Mouse (Mus musculus) heart, postnatal 0 days (tissue): Measurements from ENCODE around the gene Tprgl. TPM values are rescaled to one million over a fixed set of nuclear protein-coding genes. Genes with fewer than 3 reads are reported as not detected.

Experiments
- ATAC-seq: fragments of 200-750 bp; cut with Nextera tagmentation; 2 replicates; pipeline ENCODE4 v1.8.0; 2017; ENCODE audit warnings: low read depth, moderate number of reproducible peaks, moderate library complexity; ENCODE audit not compliant: insufficient read depth
- DNase-seq: peaks from one replicate; pipeline ENCODE4 v3.0.0-alpha.2; 2016; ENCODE audit warnings: low spot score
- H3K27ac ChIP-seq: fragments of 300-500 bp; sonication (generic); 2 replicates; pipeline ENCODE4 v1.5.1; 2014; ENCODE audit warnings: low read depth, mild to moderate bottlenecking
- H3K27me3 ChIP-seq: fragments of 300-500 bp; sonication (generic); 2 replicates; pipeline ENCODE4 v1.6.1; 2014; ENCODE audit warnings: low read length, mixed read lengths; ENCODE audit not compliant: control insufficient read depth, insufficient read depth
- H3K36me3 ChIP-seq: fragments of 300-500 bp; sonication (generic); replicated peaks from 2 replicates; pipeline ENCODE4 v1.6.1; 2014; ENCODE audit warnings: low read length, mixed read lengths; ENCODE audit not compliant: control insufficient read depth, insufficient read depth
- H3K4me1 ChIP-seq: fragments of 300-500 bp; sonication (generic); 2 replicates; pipeline ENCODE4 v1.6.1; 2014; ENCODE audit warnings: antibody characterized with exemption; ENCODE audit not compliant: control insufficient read depth, insufficient read depth
- H3K4me2 ChIP-seq: fragments of 300-500 bp; sonication (generic); 2 replicates; pipeline ENCODE4 v1.6.1; 2014; ENCODE audit warnings: low read depth, mild to moderate bottlenecking, low read length, moderate library complexity
- H3K4me3 ChIP-seq: fragments of 300-500 bp; sonication (generic); 2 replicates; pipeline ENCODE4 v1.5.1; 2014; ENCODE audit warnings: low read depth, low read length
- H3K9ac ChIP-seq: fragments of 300-500 bp; sonication (generic); replicated peaks from 2 replicates; pipeline ENCODE4 v1.6.1; 2014; ENCODE audit warnings: low read depth, low read length, mixed read lengths
- H3K9me3 ChIP-seq: fragments of 300-500 bp; sonication (generic); replicated peaks from 2 replicates; pipeline ENCODE4 v1.6.1; 2016; ENCODE audit warnings: low read length; ENCODE audit not compliant: control insufficient read depth
- CTCF ChIP-seq: IDR thresholded peaks from 2 replicates; pipeline ENCODE4 v1.5.1; 2016; ENCODE audit warnings: antibody characterized with exemption, control low read depth, low read depth
- EP300 ChIP-seq: IDR thresholded peaks from 2 replicates; pipeline ENCODE4 v1.6.1; 2016; ENCODE audit warnings: antibody characterized with exemption, low read depth
- WGBS: fragments of 180-500 bp; shearing (Covaris S2); extraction: QIAGEN DNeasy Blood & Tissue Kit; methylation state at CpG from one replicate; pipeline ENCODE4 v1.1.7; 2014; 5-methylcytosine and 5-hydroxymethylcytosine counted together
- polyA plus RNA-seq: library from polyadenylated mRNA; unstranded; fragments of >200 nt; fragmentation: Nextera tagmentation; extraction: Ambion mirVana; gene quantifications from 2 replicates; pipeline ENCODE4 v1.2.1, GENCODE M21; 2015
- total RNA-seq: library from RNA; depleted of rRNA; stranded (reverse); fragments of >200 nt; gene quantifications from 2 replicates; pipeline ENCODE4 v1.2.3, GENCODE M21; 2014; ENCODE audit warnings: low replicate concordance

The Tprgl gene
- total and polyA plus RNA-seq, 2 experiments from 2014 or later, result 116 to 123 TPM

DNA sequence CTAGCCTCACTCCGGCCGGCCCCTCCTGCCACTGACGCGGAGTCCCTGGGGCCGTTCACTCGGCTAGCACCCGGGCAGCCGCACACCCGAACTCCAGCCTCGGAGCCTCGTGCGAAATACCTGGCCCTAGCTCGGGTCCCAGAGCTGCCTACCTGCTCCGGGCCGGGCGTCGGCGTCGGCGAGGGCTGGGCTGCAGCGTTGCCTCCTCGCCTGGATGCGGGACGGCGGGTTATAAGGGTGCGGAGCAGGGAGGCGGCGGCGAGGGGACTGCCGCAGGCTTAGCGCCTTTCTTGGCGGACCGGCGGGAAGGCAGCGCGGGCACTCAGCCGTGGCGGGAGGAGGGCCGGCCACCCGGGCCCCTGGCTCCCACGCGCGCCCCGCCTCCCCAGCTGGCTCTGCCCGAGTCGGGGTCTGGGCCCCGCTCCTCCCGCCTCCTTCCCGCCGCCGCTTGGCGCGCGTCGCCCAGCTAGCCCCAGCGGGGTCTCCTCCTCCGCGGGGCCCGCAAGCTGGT lies 20.7 kb downstream of the Tprgl start:
- ATAC-seq (no peak), DNase-seq (no peak)
- peaks cover 29% of the 10 kb centered on the region for H3K4me1 ChIP-seq
- peak overlapping the region; percentile 91 for H3K4me2 ChIP-seq
- peak overlapping the region; percentile 47 for H3K9ac ChIP-seq
- no peaks in the 10 kb centered on the region for H3K36me3 ChIP-seq
- H3K27ac ChIP-seq, result no peak overlapping the region
- H3K27me3 ChIP-seq, result peaks cover 67% of the 10 kb centered on the region
- TF ChIP-seq EP300 (no peak), CTCF (no peak)
- WGBS, result under 1% methylated on average over 47 of the region's 59 CpGs
- H3K9me3 ChIP-seq, result no peaks in the 10 kb centered on the region
- peak overlapping the region; percentile 59 for H3K4me3 ChIP-seq

DNA sequence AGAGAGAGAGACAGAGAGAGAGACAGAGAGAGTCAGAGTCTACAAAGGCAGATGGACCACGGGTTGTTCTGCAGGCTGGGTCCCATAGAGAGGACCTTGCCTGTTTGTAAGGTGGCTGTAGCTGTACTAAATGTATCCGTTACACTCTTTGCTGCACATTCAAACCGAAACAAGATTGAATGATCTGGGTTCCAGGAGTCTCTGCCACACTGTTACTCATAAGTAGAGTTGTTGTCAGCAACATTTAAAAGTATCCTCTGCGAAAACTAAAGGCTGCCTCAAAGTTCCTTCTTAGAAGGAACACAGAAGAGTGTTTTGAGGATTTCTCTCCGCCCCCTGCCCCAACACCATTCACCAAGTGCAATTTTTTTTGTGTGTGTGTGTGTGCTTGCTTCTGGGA lies 23.3 kb downstream of the Tprgl start:
- no peak overlapping the region for H3K9ac ChIP-seq
- H3K27ac ChIP-seq, result no peak overlapping the region
- DNase-seq, result no peak
- no peaks in the 10 kb centered on the region for H3K9me3 ChIP-seq
- H3K4me3 ChIP-seq, result no peak overlapping the region
- no peaks in the 10 kb centered on the region for H3K36me3 ChIP-seq
- TF ChIP-seq EP300 (no peak), CTCF (no peak)
- no peak overlapping the region for H3K4me2 ChIP-seq
- peaks cover 21% of the 10 kb centered on the region; the same call in 1 of the 2 replicates for H3K4me1 ChIP-seq
- ATAC-seq, result no peak
- peaks cover 75% of the 10 kb centered on the region for H3K27me3 ChIP-seq
- 48% methylated on average over 5 of the region's 5 CpGs for WGBS

DNA sequence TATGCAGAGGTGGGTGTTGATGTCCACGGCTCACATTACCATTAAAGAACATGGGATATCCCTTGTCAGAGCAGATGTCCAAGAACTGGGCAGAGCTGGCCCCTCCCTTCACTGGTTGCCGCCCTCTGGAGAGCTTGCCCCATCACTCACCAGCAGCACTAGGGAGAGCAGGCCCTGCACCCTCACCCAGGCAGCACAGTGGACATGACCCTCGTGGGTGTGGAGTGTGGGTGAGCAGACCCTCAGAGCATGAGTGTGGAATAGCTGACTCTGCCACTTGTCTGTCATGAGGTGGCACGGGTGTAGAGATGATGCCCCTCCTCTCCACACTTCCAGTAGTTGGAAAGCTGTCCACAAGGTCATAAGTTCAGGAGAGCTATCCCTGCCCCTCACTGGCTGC lies 25.7 kb downstream of the Tprgl start:
- H3K27me3 ChIP-seq, result peaks cover 54% of the 10 kb centered on the region
- no peak for TF ChIP-seq EP300
- TF ChIP-seq CTCF, result no peak
- H3K4me2 ChIP-seq, result no peak overlapping the region
- no peak overlapping the region for H3K9ac ChIP-seq
- no peak overlapping the region for H3K27ac ChIP-seq
- WGBS, result 32% methylated on average over 4 of the region's 4 CpGs
- no peaks in the 10 kb centered on the region for H3K9me3 ChIP-seq
- ATAC-seq (no peak), DNase-seq (no peak)
- H3K4me1 ChIP-seq, result peaks cover 4% of the 10 kb centered on the region; the same call in 1 of the 2 replicates
- H3K36me3 ChIP-seq, result no peaks in the 10 kb centered on the region
- H3K4me3 ChIP-seq, result no peak overlapping the region

DNA sequence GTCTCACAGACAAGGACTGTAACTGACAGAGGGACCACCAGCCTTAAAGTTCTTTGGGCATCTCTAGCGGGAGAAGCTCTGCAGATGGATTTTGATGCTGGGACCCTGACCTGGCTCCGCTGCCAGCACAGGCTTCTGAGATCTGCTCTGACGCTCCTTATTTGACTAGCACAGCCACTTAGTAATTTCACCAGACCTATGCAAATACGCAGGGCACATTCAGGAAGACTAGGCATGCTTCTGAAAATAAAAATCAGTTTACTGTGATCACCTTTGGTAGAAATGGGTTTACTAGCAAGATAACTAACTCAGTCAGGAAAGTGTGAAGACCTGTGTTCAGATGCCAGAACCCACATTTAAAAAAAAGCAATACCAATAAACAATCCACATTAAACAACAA lies 28.6 kb downstream of the Tprgl start:
- Histone ChIP-seq H3K9ac (no peak overlapping the region), H3K27me3 (peaks cover 26% of the 10 kb centered on the region; the same call in 1 of the 2 replicates)

DNA sequence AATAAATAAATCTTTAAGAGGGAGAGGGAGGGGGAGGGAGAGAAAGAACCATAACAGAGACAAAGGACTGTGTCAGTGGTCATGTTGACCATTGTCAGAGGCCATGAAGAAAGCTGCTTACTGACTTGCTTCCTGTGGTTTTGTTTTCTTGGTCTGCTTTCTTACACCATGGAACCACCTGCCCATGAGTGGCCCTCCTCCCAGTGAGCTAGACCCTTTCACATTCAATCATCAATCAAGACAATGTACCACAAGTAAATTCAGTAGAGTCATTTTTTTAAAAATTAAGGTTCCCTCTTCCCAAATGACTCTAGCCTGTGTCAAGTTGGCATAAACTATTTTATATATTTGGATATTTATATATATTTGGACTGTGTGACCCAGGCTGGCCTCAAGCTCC lies 30.5 kb downstream of the Tprgl start:
- Histone ChIP-seq H3K27ac (no peak overlapping the region), H3K9me3 (no peaks in the 10 kb centered on the region), H3K4me2 (no peak overlapping the region), H3K27me3 (peaks cover 10% of the 10 kb centered on the region; the same call in 1 of the 2 replicates), H3K36me3 (no peaks in the 10 kb centered on the region), H3K9ac (no peak overlapping the region), H3K4me3 (no peak overlapping the region), H3K4me1 (no peaks in the 10 kb centered on the region)
- DNase-seq (no peak), ATAC-seq (no peak)
- TF ChIP-seq EP300 (no peak), CTCF (no peak)

More for the DNA sequence above, 28.6 kb downstream of the Tprgl start:
- ATAC-seq, result no peak
- no peak for DNase-seq
- no peak overlapping the region for H3K4me3 ChIP-seq
- H3K36me3 ChIP-seq, result no peaks in the 10 kb centered on the region
- H3K4me1 ChIP-seq, result no peaks in the 10 kb centered on the region
- H3K27ac ChIP-seq, result no peak overlapping the region
- TF ChIP-seq CTCF (no peak), EP300 (no peak)
- H3K4me2 ChIP-seq, result no peak overlapping the region
- 72% methylated on average over 4 of the region's 4 CpGs for WGBS
- H3K9me3 ChIP-seq, result no peaks in the 10 kb centered on the region

DNA sequence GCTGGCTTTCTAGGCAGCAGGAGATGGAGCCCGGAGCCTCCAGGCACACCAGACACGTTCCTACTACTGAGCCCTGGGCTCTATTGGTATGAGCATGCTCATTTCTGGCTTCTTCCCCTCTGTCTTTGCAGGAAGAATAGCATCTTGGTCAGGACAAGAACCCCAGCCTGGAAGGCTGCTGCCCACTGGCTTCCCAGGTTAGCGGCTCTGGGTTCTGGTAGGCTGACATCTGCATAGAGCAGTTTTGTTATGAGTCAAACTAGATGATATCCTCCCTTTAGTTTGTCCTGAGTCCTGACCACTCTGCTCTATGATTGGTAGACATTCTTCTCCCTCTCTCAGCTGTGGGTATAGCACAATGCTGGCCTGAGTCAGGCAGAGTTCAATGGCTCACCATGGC lies 33.2 kb downstream of the Tprgl start:
- H3K9ac ChIP-seq, result no peak overlapping the region
- ATAC-seq (no peak), DNase-seq (no peak)
- no peak overlapping the region for H3K4me2 ChIP-seq
- no peaks in the 10 kb centered on the region for H3K9me3 ChIP-seq
- WGBS, result 68% methylated on average over 3 of the region's 3 CpGs
- no peaks in the 10 kb centered on the region for H3K4me1 ChIP-seq
- no peak for TF ChIP-seq EP300
- H3K36me3 ChIP-seq, result no peaks in the 10 kb centered on the region
- H3K27ac ChIP-seq, result no peak overlapping the region
- no peak overlapping the region for H3K4me3 ChIP-seq
- no peaks in the 10 kb centered on the region for H3K27me3 ChIP-seq
